Mouse (Mus musculus): ENCODE data around the gene Dars. TPM values are rescaled to one million over a fixed set of nuclear protein-coding genes. Genes with fewer than 3 reads are reported as not detected.
"Not testable (repeated sequence)": the region's sequence is repeated elsewhere in the genome, so short reads cannot be mapped to it uniquely, and the experiment has no call there.

Dars gene
- polyA plus RNA-seq, 1 experiment from 2014 or later: 96.7 TPM

- H3K9ac ChIP-seq (replicated peaks; ENCODE audit: low read length): no peak overlapping the region
- no peak overlapping the region for H3K4me2 ChIP-seq (ENCODE audit: low read length)
- DNase-seq (peak; percentile 31), ATAC-seq (ENCODE audit: low FRiP score, low TSS enrichment) (no peak)
- H3K4me1 ChIP-seq (ENCODE audit: control insufficient read depth, insufficient read depth, low read length): no peaks in the 10 kb centered on the region
- H3K27me3 ChIP-seq (ENCODE audit: control insufficient read depth, insufficient read depth, low read length): no peaks in the 10 kb centered on the region
- peaks cover 50% of the 10 kb centered on the region for H3K36me3 ChIP-seq (ENCODE audit: control insufficient read depth, insufficient read depth, low read length)
- H3K9me3 ChIP-seq (ENCODE audit: control insufficient read depth, low read length): no peaks in the 10 kb centered on the region
- H3K27ac ChIP-seq (replicated peaks; ENCODE audit: low read depth, low read length): no peak overlapping the region
- WGBS: 9% methylated on average over 10 of the region's 10 CpGs
- no peak overlapping the region for H3K4me3 ChIP-seq (replicated peaks; ENCODE audit: low read depth, low read length)
These were observed 72.9 kb downstream of the Dars start for GRCm38 (mm10) chr1:128344232-128344631.

GRCm38 (mm10) chr1:128337708-128338320, 79.4 kb downstream of the Dars start:
- Histone ChIP-seq H3K27me3 (ENCODE audit: control insufficient read depth, insufficient read depth, low read length) (no peaks in the 10 kb centered on the region), H3K4me1 (ENCODE audit: control insufficient read depth, insufficient read depth, low read length) (no peaks in the 10 kb centered on the region), H3K9ac (replicated peaks; ENCODE audit: low read length) (no peak overlapping the region), H3K4me3 (replicated peaks; ENCODE audit: low read depth, low read length) (no peak overlapping the region), H3K4me2 (ENCODE audit: low read length) (no peak overlapping the region), H3K36me3 (ENCODE audit: control insufficient read depth, insufficient read depth, low read length) (peaks cover 55% of the 10 kb centered on the region), H3K9me3 (ENCODE audit: control insufficient read depth, low read length) (no peaks in the 10 kb centered on the region), H3K27ac (replicated peaks; ENCODE audit: low read depth, low read length) (no peak overlapping the region)
- WGBS: 93% methylated on average over 13 of the region's 13 CpGs
- ATAC-seq (ENCODE audit: low FRiP score, low TSS enrichment): no peak
- no peak for DNase-seq

GRCm38 (mm10) chr1:128330313-128330712, 86.9 kb downstream of the Dars start:
- H3K4me2 ChIP-seq (ENCODE audit: low read length): no peak overlapping the region
- no peak for ATAC-seq (ENCODE audit: low FRiP score, low TSS enrichment)
- no peaks in the 10 kb centered on the region for H3K27me3 ChIP-seq (ENCODE audit: control insufficient read depth, insufficient read depth, low read length)
- H3K27ac ChIP-seq (replicated peaks; ENCODE audit: low read depth, low read length): no peak overlapping the region
- H3K4me1 ChIP-seq (ENCODE audit: control insufficient read depth, insufficient read depth, low read length): no peaks in the 10 kb centered on the region
- DNase-seq: no peak
- no peaks in the 10 kb centered on the region for H3K9me3 ChIP-seq (ENCODE audit: control insufficient read depth, low read length)
- peaks cover 29% of the 10 kb centered on the region for H3K36me3 ChIP-seq (ENCODE audit: control insufficient read depth, insufficient read depth, low read length)
- H3K4me3 ChIP-seq (replicated peaks; ENCODE audit: low read depth, low read length): no peak overlapping the region
- WGBS: 98% methylated on average over 1 of the region's 1 CpGs
- H3K9ac ChIP-seq (replicated peaks; ENCODE audit: low read length): no peak overlapping the region

GRCm38 (mm10) chr1:128328218-128328617, 89.0 kb downstream of the Dars start, which contains the start of gene Lct:
Gene Lct, minus strand, starts transcription at chr1:128328318.
- WGBS: 89% methylated on average over 3 of the region's 3 CpGs
- no peak within 1 kb of the TSS for H3K9ac ChIP-seq (replicated peaks; ENCODE audit: low read length)
- ATAC-seq (ENCODE audit: low FRiP score, low TSS enrichment): no peak

GRCm38 (mm10) chr1:128327165-128327564, 90.0 kb downstream of the Dars start:
- Histone ChIP-seq H3K9ac (replicated peaks; ENCODE audit: low read length) (no peak overlapping the region), H3K4me3 (replicated peaks; ENCODE audit: low read depth, low read length) (no peak overlapping the region), H3K36me3 (ENCODE audit: control insufficient read depth, insufficient read depth, low read length) (peaks cover 3% of the 10 kb centered on the region; the same call in 1 of the 2 replicates), H3K27ac (replicated peaks; ENCODE audit: low read depth, low read length) (no peak overlapping the region), H3K27me3 (ENCODE audit: control insufficient read depth, insufficient read depth, low read length) (no peaks in the 10 kb centered on the region), H3K4me1 (ENCODE audit: control insufficient read depth, insufficient read depth, low read length) (no peaks in the 10 kb centered on the region), H3K9me3 (ENCODE audit: control insufficient read depth, low read length) (no peaks in the 10 kb centered on the region), H3K4me2 (ENCODE audit: low read length) (no peak overlapping the region)
- ATAC-seq (ENCODE audit: low FRiP score, low TSS enrichment) (no peak), DNase-seq (no peak)
- WGBS: 94% methylated on average over 1 of the region's 1 CpGs

More at GRCm38 (mm10) chr1:128328218-128328617, 89.0 kb downstream of the Dars start, which contains the start of gene Lct:
- H3K4me2 ChIP-seq (ENCODE audit: low read length): no peak within 1 kb of the TSS
- no peak within 1 kb of the TSS for H3K4me3 ChIP-seq (replicated peaks; ENCODE audit: low read depth, low read length)
- H3K4me1 ChIP-seq (ENCODE audit: control insufficient read depth, insufficient read depth, low read length): no peaks in the 10 kb centered on the region
- DNase-seq: no peak
- no peaks in the 10 kb centered on the region for H3K27me3 ChIP-seq (ENCODE audit: control insufficient read depth, insufficient read depth, low read length)
- H3K36me3 ChIP-seq (ENCODE audit: control insufficient read depth, insufficient read depth, low read length): peaks cover 13% of the 10 kb centered on the region
- no peak within 1 kb of the TSS for H3K27ac ChIP-seq (replicated peaks; ENCODE audit: low read depth, low read length)
- no peaks in the 10 kb centered on the region for H3K9me3 ChIP-seq (ENCODE audit: control insufficient read depth, low read length)

GRCm38 (mm10) chr1:128324776-128325175, 92.4 kb downstream of the Dars start:
- 77% methylated on average over 2 of the region's 2 CpGs for WGBS
- ATAC-seq (ENCODE audit: low FRiP score, low TSS enrichment): no peak
- H3K27ac ChIP-seq (replicated peaks; ENCODE audit: low read depth, low read length): no peak overlapping the region
- H3K4me1 ChIP-seq (ENCODE audit: control insufficient read depth, insufficient read depth, low read length): no peaks in the 10 kb centered on the region
- H3K36me3 ChIP-seq (ENCODE audit: control insufficient read depth, insufficient read depth, low read length): no peaks in the 10 kb centered on the region
- H3K9me3 ChIP-seq (ENCODE audit: control insufficient read depth, low read length): no peaks in the 10 kb centered on the region
- H3K27me3 ChIP-seq (ENCODE audit: control insufficient read depth, insufficient read depth, low read length): no peaks in the 10 kb centered on the region
- no peak overlapping the region for H3K4me3 ChIP-seq (replicated peaks; ENCODE audit: low read depth, low read length)
- DNase-seq: no peak
- no peak overlapping the region for H3K4me2 ChIP-seq (ENCODE audit: low read length)
- no peak overlapping the region for H3K9ac ChIP-seq (replicated peaks; ENCODE audit: low read length)

- no peaks in the 10 kb centered on the region for H3K27me3 ChIP-seq (ENCODE audit: control insufficient read depth, insufficient read depth, low read length)
- H3K9me3 ChIP-seq (ENCODE audit: control insufficient read depth, low read length): no peaks in the 10 kb centered on the region
- H3K4me2 ChIP-seq (ENCODE audit: low read length): no peak overlapping the region
- DNase-seq (no peak), ATAC-seq (ENCODE audit: low FRiP score, low TSS enrichment) (no peak)
- H3K4me3 ChIP-seq (replicated peaks; ENCODE audit: low read depth, low read length): no peak overlapping the region
- no peak overlapping the region for H3K9ac ChIP-seq (replicated peaks; ENCODE audit: low read length)
- no peaks in the 10 kb centered on the region for H3K36me3 ChIP-seq (ENCODE audit: control insufficient read depth, insufficient read depth, low read length)
- 94% methylated on average over 8 of the region's 8 CpGs for WGBS
- no peak overlapping the region for H3K27ac ChIP-seq (replicated peaks; ENCODE audit: low read depth, low read length)
- no peaks in the 10 kb centered on the region for H3K4me1 ChIP-seq (ENCODE audit: control insufficient read depth, insufficient read depth, low read length)
These were observed 94.0 kb downstream of the Dars start for GRCm38 (mm10) chr1:128323026-128323643.

GRCm38 (mm10) chr1:128319266-128319665, 97.9 kb downstream of the Dars start:
- not testable (repeated sequence) for H3K4me1 ChIP-seq (ENCODE audit: control insufficient read depth, insufficient read depth, low read length); H3K4me3 ChIP-seq (replicated peaks; ENCODE audit: low read depth, low read length); H3K27me3 ChIP-seq (ENCODE audit: control insufficient read depth, insufficient read depth, low read length); H3K27ac ChIP-seq (replicated peaks; ENCODE audit: low read depth, low read length); H3K9me3 ChIP-seq (ENCODE audit: control insufficient read depth, low read length); DNase-seq; H3K36me3 ChIP-seq (ENCODE audit: control insufficient read depth, insufficient read depth, low read length); H3K9ac ChIP-seq (replicated peaks; ENCODE audit: low read length); H3K4me2 ChIP-seq (ENCODE audit: low read length); ATAC-seq (ENCODE audit: low FRiP score, low TSS enrichment)
- 87% methylated on average over 6 of the region's 6 CpGs for WGBS

GRCm38 (mm10) chr1:128314665-128315064, 102.5 kb downstream of the Dars start:
- Histone ChIP-seq H3K36me3 (ENCODE audit: control insufficient read depth, insufficient read depth, low read length) (no peaks in the 10 kb centered on the region), H3K27ac (replicated peaks; ENCODE audit: low read depth, low read length) (no peak overlapping the region), H3K9ac (replicated peaks; ENCODE audit: low read length) (no peak overlapping the region), H3K27me3 (ENCODE audit: control insufficient read depth, insufficient read depth, low read length) (no peaks in the 10 kb centered on the region), H3K4me3 (replicated peaks; ENCODE audit: low read depth, low read length) (no peak overlapping the region), H3K4me2 (ENCODE audit: low read length) (no peak overlapping the region), H3K4me1 (ENCODE audit: control insufficient read depth, insufficient read depth, low read length) (no peaks in the 10 kb centered on the region), H3K9me3 (ENCODE audit: control insufficient read depth, low read length) (no peaks in the 10 kb centered on the region)
- ATAC-seq (ENCODE audit: low FRiP score, low TSS enrichment): no peak
- no peak for DNase-seq
- 72% methylated on average over 4 of the region's 4 CpGs for WGBS
